Mouse (Mus musculus): ENCODE measurements around the gene Pip5kl1.

DNA sequence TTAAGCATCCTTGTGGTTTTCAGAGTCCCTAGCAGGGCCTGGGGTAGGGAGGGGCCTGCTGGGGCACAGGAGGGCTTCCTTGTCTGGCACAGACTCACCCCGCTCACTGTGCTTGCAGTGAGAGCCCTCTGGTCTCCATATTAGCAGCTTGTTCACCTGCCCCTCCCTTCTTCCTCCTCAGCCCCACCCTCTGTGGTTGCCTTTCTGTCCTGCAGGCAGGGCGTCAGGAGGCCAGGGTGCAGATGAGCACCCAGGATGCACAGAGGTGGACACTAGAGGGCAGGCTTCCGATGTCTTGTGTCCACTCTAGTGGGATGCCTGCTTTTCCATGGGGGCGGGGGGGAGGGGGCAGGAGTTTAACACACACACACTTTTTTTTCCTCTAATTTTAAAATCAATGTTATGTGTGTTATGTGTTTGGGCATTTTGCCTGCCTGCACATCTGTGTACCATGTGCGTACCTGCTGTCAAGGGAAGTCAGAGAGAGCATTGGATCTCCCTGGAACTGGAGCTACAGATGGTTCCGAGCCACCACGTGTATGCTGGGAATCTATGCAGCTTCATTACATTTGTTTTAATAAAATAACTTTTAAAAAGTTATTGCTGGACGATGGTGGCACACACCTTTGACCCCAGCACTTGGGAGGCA lies 26.9 kb downstream of the Pip5kl1 start:
- TF ChIP-seq CTCF (IDR thresholded peaks at IDR 0.05; ENCODE audit: low read depth): peak; percentile 83
- no peak for TF ChIP-seq EP300 (IDR thresholded peaks at IDR 0.05; ENCODE audit: low read depth)
